Mouse (Mus musculus) heart, adult 2 months (tissue): ENCODE results near the gene Asb10.

Source experiments
- CTCF ChIP-seq: fragments of 200-600 bp; IDR thresholded peaks from 2 replicates; pipeline ENCODE4 v1.8.1; 2022; ENCODE audit warnings: antibody characterized with exemption, mild to moderate bottlenecking, moderate library complexity
- EP300 ChIP-seq: fragments of 200-500 bp; IDR thresholded peaks from 2 replicates; pipeline ENCODE4 v1.6.1; 2011; ENCODE audit warnings: low read depth, low read length, control low read depth; ENCODE audit not compliant: insufficient read depth

GRCm38 (mm10) chr5:24542643-24543042 lies 1.9 kb upstream of the Asb10 start:
- TF ChIP-seq CTCF (no peak), EP300 (no peak)
